Mouse (Mus musculus) intestine, embryonic 15.5 days (tissue): ENCODE measurements around the gene Tdrd9. TPM values are rescaled to one million over a fixed set of nuclear protein-coding genes. Genes with fewer than 3 reads are reported as not detected.

Source experiments
- ATAC-seq: fragments of 200-750 bp; cut with Nextera tagmentation; 2 replicates; pipeline ENCODE4 v1.8.0; 2017; ENCODE audit warnings: moderate TSS enrichment, moderate library complexity
- H3K27ac ChIP-seq: fragments of 300-500 bp; sonication (generic); 2 replicates; pipeline ENCODE4 v1.5.1; 2015; ENCODE audit warnings: mild to moderate bottlenecking, inconsistent platforms
- H3K27me3 ChIP-seq: fragments of 300-500 bp; sonication (generic); replicated peaks from 2 replicates; pipeline ENCODE4 v1.6.1; 2015; ENCODE audit warnings: inconsistent platforms
- H3K36me3 ChIP-seq: fragments of 300-500 bp; sonication (generic); 2 replicates; pipeline ENCODE4 v1.6.1; 2015; ENCODE audit warnings: inconsistent platforms
- H3K4me1 ChIP-seq: fragments of 300-500 bp; sonication (generic); replicated peaks from 2 replicates; pipeline ENCODE4 v1.6.1; 2015; ENCODE audit warnings: inconsistent platforms
- H3K4me2 ChIP-seq: fragments of 300-500 bp; sonication (generic); replicated peaks from 2 replicates; pipeline ENCODE4 v1.6.1; 2015; ENCODE audit warnings: mild to moderate bottlenecking, inconsistent platforms
- H3K4me3 ChIP-seq: fragments of 300-500 bp; sonication (generic); replicated peaks from 2 replicates; pipeline ENCODE4 v1.5.1; 2015; ENCODE audit warnings: inconsistent platforms
- H3K9ac ChIP-seq: fragments of 300-500 bp; sonication (generic); 2 replicates; pipeline ENCODE4 v1.6.1; 2015; ENCODE audit warnings: inconsistent platforms
- H3K9me3 ChIP-seq: fragments of 300-500 bp; sonication (generic); 2 replicates; pipeline ENCODE4 v1.6.1; 2016; ENCODE audit warnings: inconsistent platforms
- WGBS: fragments of 180-500 bp; shearing (Covaris S2); methylation state at CpG from one replicate; pipeline ENCODE4 v1.1.7; 2015; 5-methylcytosine and 5-hydroxymethylcytosine counted together
- polyA plus RNA-seq: library from polyadenylated mRNA; unstranded; fragments of >200 nt; fragmentation: Nextera tagmentation; extraction: Ambion mirVana; gene quantifications from 2 replicates; pipeline ENCODE4 v1.2.1, GENCODE M21; 2015

Tdrd9 gene
- polyA plus RNA-seq, 1 experiment from 2014 or later: 0.46 TPM

GRCm38 (mm10) chr12:112117649-112118048 lies 146.3 kb downstream of the Tdrd9 start:
- H3K9me3 ChIP-seq: no peaks in the 10 kb centered on the region
- WGBS: 54% methylated on average over 7 of the region's 7 CpGs
- H3K4me1 ChIP-seq: peaks cover 15% of the 10 kb centered on the region
- peak; percentile 79 for ATAC-seq
- peak overlapping the region; percentile 51; the same call in 1 of the 2 replicates for H3K27ac ChIP-seq
- no peak overlapping the region for H3K4me3 ChIP-seq
- no peak overlapping the region for H3K9ac ChIP-seq
- no peak overlapping the region for H3K4me2 ChIP-seq
- H3K27me3 ChIP-seq: no peaks in the 10 kb centered on the region
- H3K36me3 ChIP-seq: no peaks in the 10 kb centered on the region

Other genes starting within 250 kb of the Tdrd9 start
- 91.1 and 92.1 TPM in 2 replicates for gene Klc1, start 212.7 kb upstream of the Tdrd9 start, polyA plus RNA-seq
- gene Xrcc3, start 157.7 kb upstream of the Tdrd9 start, polyA plus RNA-seq: 8.9 and 9.9 TPM in 2 replicates
- gene Zfyve21, start 157.4 kb upstream of the Tdrd9 start, polyA plus RNA-seq: 183 and 191 TPM in 2 replicates
- gene Ppp1r13b, start 63.4 kb upstream of the Tdrd9 start, polyA plus RNA-seq: 19.8 and 21.7 TPM in 2 replicates
- 924 and 941 TPM in 2 replicates for gene Atp5mpl, start 4.6 kb upstream of the Tdrd9 start, polyA plus RNA-seq
- not detected in 2 replicates for gene Rd3l, start 9.8 kb downstream of the Tdrd9 start, polyA plus RNA-seq
- gene Aspg, start 135.1 kb downstream of the Tdrd9 start, polyA plus RNA-seq: 26.8 and 31.8 TPM in 2 replicates
- 2.9 and 3.0 TPM in 2 replicates for gene Kif26a, start 174.6 kb downstream of the Tdrd9 start, polyA plus RNA-seq